Mouse (Mus musculus) MEL-GATA-1-ER (cell line): Measurements from ENCODE around the gene B4galt1.
"Not testable (repeated sequence)": the region's sequence is repeated elsewhere in the genome, so short reads cannot be mapped to it uniquely, and the experiment has no call there.

Experiments used
- DNase-seq: peaks from one replicate; pipeline ENCODE4 v3.0.0-alpha.2; 2012; ENCODE audit warnings: low read depth; ENCODE audit errors: extremely low read depth

B4galt1 gene

DNA sequence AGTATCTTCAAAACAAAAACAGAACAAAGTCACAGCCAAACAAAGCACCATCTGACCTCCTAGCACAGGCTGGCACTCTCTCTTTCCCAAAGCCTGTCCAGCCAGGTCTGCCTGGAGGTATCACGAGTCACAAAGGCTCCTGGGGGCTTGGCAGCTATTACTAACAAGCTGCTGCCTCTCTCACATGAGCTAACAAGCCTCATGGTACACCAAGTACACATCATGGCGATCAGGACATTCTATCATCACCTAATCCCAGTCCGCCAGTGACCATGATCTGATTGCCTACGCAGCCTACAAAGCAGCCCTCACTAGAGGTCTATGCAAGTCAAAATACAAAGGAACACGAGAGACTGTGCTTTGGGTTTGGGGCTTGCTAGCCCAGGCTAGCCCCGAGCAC, 34.7 kb downstream of the B4galt1 start:
- no peak for DNase-seq

DNA sequence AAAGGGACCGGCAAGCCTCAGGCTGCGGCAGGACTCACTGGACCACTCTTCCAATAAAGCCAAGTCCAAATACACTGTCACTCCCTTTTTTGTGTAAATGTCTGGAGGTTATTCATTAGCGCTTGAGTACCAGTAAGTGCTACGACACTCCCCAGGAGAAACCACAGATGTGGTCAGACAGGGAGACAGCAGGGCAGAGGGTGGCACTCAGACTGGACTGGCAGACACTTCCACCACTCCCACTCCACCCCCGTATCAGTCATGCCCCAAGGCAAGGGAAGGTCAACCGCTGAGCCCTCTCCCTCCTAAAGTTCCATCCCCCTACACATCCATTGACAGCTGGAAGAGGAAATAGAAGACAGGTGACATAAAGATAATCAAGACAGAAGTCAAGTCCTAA, 35.4 kb downstream of the B4galt1 start:
- DNase-seq = no peak

DNA sequence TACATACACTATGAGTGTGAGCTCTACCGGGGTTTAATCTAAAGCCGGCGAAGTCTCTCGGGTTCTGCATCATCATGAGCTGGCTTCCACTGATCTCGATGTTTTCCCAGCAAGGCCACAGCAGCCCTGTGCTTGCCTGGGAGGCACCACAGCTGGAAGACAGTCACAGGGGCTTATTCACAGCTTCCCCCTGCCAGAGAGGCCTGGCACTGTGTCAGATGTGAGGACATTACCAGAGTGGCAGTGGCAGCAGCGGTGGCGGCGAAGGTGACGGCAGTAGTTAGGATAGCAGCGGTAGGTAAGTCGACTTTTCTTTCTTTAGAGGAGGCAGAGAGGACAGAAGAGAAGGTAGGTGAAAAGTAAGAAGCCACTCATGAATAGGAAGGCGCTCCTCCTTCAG, 35.9 kb downstream of the B4galt1 start:
- DNase-seq = no peak

DNA sequence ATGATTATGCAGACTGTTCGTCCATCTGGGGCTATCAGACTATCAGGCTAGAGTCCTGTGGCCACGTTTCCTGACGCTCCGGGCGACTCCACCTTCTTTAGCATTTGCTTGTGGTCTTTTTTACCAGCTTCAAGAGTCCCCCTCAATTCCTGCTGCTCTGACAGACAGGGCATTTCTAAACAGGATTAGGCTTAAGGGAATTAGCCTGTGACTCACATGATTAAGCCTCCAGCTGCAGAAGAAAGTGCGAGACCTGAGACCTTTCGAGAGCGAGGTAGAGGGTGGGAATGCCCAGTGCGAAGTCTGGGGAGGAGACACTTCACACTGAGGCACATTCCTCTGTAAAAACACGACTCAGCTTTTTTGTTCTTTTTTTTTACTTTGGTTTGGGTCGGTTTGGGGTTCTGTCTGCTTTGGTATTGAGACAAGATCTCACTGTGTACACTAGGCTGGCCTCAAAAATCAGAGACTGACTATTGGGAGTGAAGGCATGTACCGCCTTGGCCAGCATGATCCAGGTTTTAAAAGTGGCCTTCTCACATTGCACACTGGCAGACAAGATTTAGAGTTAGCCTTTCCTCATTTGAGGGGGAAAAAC, 37.9 kb downstream of the B4galt1 start:
- no peak for DNase-seq

DNA sequence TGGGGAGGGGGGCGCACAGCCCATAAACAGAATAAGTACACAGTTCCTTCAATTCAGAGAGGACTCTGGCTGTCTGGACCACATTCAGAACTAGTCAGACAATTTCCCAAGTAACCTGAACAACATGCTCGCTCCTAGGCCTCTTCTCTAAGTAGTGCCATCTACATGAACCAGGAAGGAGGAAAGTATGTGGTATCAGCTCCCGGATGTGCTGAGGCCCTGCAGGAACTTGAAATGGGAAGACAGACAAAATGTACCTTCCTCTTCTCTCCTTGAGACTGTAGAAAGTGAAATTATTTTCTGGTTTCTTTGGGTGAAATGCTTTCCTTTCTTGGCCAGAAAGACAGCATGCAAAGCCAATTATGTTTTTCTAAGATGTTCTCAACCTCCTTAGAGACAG, 38.7 kb downstream of the B4galt1 start:
- no peak for DNase-seq

DNA sequence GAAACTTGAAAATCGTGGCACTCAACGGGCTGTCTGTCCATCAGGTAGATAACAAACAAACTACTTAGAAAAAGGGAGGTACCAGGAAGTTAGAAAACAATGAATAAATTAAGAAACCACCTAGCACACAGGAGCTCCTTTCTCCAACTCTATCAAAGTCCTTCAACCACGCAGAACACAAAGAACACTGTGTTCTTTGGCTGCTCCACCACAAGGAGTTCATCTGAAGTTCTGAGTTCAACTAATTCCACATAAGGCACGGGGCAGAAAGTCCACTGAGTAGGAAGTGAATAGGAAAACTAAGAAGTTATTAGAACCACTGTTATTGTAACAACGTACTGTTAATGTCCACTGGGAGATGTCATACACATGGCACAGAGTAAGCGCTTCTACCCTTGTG, 39.4 kb downstream of the B4galt1 start:
- no peak for DNase-seq

DNA sequence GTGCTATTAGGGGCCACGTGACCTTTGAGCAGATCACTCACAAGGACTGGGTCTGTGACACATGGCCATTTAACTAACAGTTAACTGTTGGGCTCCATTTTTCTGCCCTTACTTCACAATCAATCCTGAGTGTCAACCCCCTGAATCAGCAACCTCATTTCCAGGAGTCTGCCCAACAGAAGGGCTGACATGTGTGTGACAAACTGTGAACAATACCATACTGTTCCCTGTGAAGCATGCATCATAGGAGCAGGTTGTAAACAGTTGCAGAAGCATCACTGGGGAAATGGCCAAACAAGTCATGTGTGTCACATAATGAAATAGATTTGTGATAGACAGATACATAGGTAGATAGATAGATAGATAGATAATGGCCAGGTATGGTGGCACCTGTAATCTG, 40.9 kb downstream of the B4galt1 start:
- DNase-seq = no peak

DNA sequence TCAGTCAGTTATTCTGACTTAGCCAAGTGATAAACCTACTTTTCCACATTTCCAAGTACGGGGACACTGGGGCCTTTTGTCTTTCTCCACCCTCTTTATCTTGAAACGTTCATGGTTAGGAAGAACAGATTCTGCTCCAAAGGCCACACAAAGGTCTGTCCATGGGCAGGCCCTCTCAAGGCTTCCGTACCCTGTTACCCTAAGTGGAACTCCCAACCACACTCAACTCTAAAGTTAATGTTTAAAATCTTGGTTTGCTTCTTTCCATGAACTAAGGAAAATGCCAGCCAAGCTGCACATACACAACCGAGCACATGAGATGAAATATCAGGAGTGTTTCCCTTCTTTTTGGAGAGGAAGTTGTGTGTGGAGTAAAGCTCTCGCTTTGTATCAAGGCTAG, 43.3 kb downstream of the B4galt1 start:
- no peak for DNase-seq

DNA sequence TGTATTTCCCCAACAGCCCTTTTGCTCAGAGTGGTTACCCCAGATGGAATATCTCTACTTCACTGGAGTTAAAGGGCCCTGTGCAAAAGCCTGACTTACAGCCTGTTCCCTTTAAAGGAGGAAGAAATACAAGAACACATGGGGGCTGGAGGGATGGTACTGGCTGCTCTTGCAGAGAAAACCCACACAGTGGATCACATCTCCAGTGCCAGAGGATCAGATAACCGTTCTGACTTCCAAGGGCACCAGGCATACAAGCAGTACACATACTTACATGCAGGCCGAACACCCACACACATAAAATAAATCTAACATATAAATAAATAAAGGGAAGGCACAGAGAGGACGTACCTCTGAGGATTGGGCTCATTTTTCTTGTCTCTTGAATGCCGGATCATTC, 46.4 kb downstream of the B4galt1 start:
- DNase-seq = no peak

DNA sequence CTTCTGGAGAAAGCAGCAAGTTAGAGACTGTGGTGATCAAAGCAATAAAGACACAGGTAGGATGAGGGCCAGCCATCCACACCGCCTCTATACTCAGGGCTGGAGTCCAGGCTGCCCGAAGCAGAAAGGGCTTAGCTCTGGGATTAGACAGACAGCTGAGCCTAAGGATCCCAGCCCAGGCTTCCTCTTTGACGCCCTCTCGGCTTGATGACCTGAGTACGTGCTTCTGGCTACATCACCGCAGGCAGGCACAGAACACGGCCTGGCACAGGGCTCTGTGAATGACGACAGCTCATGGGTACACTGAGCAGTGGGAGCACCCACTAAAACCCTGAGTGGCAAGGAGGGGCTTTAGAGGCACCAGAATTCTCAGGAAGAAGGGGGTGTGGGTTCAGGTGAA, 48.4 kb downstream of the B4galt1 start:
- no peak for DNase-seq

DNA sequence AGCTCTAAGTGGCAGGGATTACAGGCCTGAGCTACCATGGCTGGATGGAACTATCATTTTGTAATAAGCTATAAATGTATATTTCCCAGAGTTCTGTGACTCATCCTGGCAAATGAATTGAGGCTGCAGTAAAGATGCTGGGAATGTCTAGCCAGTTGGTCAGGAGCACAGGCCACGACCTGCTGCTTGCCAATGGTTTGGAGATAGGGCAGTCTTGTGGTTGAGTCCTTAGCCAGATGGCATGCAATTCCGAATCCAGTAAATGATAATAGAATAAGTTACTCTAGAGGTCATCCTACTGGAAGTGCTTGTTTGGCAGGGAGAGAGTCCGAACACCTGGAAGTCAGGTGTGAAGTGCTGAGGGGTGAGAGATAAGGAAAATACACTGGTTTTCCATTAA, 51.0 kb downstream of the B4galt1 start:
- no peak for DNase-seq

DNA sequence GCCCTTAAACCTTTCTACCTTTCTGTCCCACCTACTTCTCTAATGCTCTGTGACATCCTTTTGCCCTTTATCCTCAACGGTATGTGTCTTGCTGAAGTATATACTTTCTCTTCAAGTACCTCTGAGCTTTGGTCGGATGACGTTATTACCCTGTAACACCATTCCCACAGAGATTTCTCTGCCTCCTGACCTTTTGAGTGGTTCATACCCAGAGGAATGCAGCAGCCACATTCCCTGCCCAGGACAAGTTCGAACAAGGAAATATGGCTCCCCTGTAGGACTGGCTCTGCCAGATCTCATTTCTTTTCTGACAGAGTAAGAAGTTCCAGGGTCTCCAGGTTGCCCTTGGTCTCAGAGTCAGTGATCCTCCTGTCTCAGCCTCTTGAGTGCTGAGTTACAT, 51.9 kb downstream of the B4galt1 start:
- DNase-seq = no peak

DNA sequence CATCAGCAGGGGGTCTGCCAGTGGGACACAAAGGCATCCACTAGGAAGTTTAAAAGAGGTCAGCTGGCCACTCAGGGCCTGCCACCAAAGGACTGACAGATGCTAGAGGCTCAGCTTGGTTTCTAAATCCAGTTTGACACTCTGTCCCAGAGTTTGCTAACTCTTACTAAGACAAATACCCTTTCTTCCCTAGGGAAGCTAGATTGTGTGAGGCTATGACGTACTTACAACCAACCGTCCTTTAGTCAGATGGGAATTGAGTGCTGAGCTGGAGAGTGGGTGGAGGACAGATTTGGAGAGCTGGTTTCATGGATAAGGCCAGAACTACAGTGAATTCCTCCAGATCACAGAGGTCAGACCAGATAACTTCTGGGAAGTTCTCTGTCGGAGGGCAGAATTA, 52.9 kb downstream of the B4galt1 start:
- no peak for DNase-seq

DNA sequence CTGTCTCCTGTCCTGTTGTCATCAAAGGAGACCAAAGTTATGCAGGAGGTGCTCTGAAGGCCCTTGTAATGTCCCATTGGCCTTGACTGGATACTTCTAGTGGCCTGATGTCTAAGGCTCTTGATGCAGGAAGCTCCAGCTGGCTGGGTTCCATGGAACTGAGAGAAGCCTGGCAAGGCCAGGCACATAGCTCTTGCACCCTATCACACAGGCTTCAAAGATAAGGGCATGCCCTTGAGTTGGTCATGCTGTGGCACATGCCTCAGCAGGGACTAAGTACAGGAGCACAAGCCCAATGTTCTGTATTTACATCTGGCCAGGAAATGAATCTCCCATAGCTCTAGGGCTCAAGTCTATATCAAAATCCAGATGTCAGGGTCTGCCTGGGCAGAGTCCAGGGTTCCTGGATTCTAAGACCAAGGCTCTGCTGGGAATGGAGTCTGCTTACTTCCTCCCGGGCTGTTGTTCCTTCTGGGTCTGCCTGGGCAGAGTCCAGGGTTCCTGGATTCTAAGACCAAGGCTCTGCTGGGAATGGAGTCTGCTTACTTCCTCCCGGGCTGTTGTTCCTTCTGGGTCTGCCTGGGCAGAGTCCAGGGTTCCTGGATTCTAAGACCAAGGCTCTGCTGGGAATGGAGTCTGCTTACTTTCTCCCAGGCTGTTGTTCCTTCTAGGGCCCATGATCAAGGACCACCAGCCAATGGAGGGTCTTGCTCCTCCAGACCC, 54.8 kb downstream of the B4galt1 start:
- not testable (repeated sequence) for DNase-seq

DNA sequence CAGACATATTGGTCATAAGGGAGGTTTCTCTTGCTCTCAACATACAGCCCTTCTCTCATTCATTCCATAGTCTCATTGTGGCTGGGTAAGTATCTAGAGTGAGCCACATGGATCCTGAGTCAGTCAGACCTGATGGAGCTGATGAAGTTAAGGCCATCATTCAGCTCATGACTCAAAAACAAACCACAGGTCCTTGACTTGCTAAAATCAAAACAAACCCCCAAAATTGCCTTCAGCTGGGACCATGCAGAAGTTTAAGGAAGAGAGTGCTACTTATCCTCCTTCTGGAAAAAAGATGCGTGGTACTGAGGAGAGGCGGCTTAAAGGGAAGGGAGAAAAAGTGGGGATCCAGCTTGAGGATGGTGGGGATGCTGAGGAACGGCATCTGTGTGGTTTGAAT, 58.0 kb downstream of the B4galt1 start:
- DNase-seq = no peak

DNA sequence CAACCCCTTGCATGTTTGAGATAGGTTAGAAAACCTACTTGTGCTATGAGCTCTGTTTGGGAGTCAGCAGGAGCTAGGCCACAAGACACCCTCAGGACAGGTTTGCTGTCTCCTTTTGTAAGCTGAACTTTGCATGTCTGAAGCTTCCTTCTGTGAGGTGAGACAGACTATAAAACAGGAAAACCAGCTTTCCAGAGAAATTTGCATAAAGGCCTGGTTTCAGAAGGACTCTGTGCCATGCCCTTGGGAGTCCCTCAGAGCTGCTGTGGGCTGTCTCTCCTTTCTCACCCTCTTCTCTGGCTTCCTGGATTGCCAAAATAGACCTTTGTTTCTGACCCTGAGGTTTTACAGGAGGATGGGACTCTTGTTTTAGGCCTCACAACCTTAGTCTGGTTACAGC, 59.5 kb downstream of the B4galt1 start:
- no peak for DNase-seq

DNA sequence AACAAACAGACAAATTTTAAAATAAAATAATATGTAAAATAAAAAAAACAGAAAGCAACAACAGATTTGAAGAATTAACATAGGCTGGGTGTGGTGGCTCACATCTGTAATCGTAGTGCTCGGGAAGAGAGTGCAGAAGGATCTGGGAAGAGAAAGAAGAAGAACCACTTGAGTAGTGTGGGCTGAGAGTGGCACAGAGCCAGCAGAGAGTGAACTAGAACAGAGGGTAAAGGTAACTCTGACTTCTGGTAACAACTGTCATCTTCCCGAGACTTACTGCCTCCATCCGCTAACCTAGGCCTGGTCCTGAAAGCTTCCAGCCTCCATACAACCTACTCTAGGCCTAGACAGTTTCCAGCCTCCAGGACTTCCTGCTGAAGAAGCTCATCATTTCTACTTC, 62.6 kb downstream of the B4galt1 start:
- no peak for DNase-seq

DNA sequence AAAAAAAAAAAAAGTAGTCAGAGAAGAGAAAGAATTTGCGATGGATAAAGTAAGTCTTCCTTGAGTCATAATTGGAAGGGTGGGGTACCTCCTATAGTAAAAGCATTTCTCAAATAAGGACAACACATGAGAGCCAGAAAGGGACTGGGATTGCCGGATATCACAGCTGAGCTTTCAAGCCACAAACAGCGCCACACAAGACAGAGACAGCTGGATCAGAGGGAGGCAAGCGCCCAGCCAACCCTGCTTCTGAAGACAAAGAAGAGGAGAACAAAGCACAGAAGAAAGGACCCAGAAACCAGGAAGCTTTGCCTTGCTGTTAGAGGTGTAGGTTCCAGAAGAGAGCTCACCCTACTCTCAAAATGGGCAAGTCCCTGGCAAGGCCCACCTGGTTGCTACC, 67.2 kb downstream of the B4galt1 start:
- no peak for DNase-seq

DNA sequence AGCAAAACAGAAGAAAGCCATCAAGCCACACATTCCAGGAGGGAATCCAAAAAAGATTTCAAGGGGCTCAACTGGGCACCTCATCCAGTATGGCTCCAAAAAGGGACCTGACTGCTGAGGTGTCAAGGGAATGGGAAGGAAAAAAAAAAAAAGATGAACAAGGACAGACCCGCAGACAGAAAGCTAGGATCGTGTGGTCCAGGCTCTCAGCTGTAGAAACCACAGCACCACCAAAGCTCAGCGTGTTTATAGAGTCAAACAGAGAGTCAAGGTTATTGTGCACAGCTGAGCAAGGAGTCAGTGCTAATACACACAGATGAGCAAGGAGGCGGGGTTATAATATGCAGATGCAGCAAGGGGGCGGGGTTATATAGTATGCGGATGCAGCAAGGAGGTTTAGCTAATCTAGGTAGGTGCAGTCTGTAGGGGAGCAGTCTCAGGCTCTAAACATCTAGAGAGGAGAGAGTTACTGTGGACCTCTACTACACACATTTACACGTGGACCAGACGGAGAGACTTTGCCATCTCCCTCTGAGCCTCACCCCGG, 68.1 kb downstream of the B4galt1 start:
- DNase-seq = no peak

DNA sequence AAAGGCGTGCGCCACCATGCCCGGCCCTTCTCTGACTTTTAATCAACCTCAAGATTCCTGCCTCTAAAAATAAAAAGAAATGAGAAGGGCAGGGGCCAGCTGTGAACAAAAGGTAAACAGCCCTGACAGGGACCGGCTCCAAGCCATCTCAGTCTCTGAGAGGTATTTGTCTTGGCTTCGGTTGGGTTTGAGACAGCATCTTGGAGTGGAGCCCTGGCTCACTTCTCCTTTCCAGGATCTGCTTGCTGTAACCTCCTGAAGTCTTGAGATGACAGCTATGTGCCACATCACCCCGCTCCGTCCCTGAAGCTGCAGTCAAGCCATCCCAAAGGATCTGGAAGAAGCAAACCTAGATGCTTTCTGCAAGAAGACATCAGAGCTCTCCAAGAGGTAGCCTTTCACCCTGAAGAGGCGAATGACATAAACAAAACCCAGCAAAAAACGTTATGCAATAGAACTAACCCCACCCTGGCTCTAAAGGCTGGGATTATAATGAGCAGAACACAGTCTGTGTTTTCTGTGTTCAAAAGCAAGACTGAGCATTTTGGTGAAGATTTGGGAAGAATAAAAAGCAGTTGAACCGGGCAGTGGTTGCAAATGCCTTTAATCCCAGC, 69.1 kb downstream of the B4galt1 start:
- DNase-seq = no peak

DNA sequence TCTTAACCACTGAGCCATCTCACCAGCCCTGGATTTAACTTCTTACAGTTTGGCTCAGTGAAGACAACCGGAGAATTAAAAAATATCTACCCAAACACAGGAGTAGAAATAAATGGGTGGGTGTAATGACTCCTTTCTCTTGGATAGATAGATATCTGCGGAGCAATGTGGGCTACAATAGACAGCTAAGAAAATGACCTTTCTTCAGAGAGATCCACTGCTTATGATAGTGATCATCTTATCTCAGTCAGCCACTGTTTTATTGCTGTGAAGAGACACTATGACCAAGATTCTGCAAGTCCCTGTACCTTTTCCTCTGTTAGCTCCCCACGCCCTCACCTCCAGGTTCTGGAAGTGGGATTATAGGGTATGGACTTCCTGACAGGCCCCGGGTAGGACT, 70.8 kb downstream of the B4galt1 start:
- no peak for DNase-seq

DNA sequence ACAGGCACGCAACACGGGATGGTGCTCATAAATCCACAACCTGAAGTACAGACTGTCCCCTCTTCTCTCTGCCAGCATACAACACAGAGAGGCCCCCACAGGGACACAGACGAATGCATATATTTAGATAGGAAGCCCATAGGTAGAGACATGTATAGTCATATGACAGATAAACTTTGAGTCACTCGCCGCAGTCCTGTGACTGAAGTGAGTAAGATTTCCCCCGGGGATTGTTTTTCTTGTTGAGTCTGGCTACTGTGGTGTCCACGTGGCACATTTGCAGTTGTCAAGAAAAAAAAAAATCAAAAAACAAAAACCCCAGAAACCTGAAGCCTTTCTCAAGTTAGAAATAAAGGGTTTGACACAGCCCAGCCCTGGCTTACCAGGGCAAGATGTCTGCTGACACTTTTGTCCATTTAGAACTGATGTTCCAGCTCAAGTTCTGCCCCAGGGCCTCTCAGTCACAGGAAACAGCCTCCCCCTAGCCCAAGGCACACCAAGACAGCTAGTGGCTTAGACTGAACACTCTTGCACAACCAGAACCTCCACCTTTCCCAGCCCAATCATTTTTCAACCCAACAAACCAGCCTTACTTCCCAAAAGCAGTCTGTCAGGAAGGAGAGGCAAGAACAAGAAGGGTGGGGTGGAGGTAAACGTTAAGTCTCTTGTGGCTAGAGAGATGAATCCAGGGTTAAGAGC, 71.9 kb downstream of the B4galt1 start:
- DNase-seq = peak; percentile 56
